In genomic region chr4:9065981-9066815, GRCm38 (mm10) we compare ENCODE assay signal across 19 mouse cellular contexts.
DNase-seq lines count a peak whose midpoint lies in the region; ATAC-seq lines count a peak whose summit lies in the region.
"Had no signal": no experiment of that assay in that cellular context is flagged by ENCODE, and none has a peak within 500 bp of the region (broad histone marks: within the 10 kb centered on the region; RNA-seq: fewer than 3 reads in every experiment).

No protein-coding gene starts in this region.

- WGBS in hindbrain, embryonic 16.5 days = 60% methylated on average over 10 of the region's 10 CpGs
- WGBS in hindbrain, embryonic 11.5 days = 70% methylated on average over 10 of the region's 10 CpGs
- 60% methylated on average over 10 of the region's 10 CpGs for WGBS in kidney, embryonic 14.5 days

- no peak overlapping the region for H3K4me3 ChIP-seq in hindbrain, embryonic 16.5 days (ENCODE audit: low read length)
- H3K4me3 ChIP-seq in hindbrain, embryonic 11.5 days (ENCODE audit: low read depth, low read length) = no peak overlapping the region
- H3K4me3 ChIP-seq in kidney, embryonic 14.5 days (ENCODE audit: low read length) = no peak overlapping the region
- H3K4me3 ChIP-seq: embryonic facial prominence, embryonic 13.5 days; forebrain, embryonic 13.5 days; hindbrain, embryonic 13.5 days; limb, embryonic 12.5 days; midbrain, embryonic 15.5 days; neural tube, embryonic 13.5 days had no signal

- no peak overlapping the region for H3K4me2 ChIP-seq in hindbrain, embryonic 16.5 days (ENCODE audit: low read length)
- no peak overlapping the region for H3K4me2 ChIP-seq in hindbrain, embryonic 11.5 days (replicated peaks; ENCODE audit: low read depth, low read length)
- H3K4me2 ChIP-seq in kidney, embryonic 14.5 days (replicated peaks; ENCODE audit: low read depth, low read length) = no peak overlapping the region
- H3K4me2 ChIP-seq: embryonic facial prominence, embryonic 13.5 days; forebrain, embryonic 13.5 days; heart, embryonic 11.5 days; hindbrain, embryonic 13.5 days; limb, embryonic 12.5 days; midbrain, embryonic 15.5 days; neural tube, embryonic 13.5 days had no signal

- no peaks in the 10 kb centered on the region for H3K36me3 ChIP-seq in hindbrain, embryonic 16.5 days (ENCODE audit: control insufficient read depth, insufficient read depth, low read length)
- no peaks in the 10 kb centered on the region for H3K36me3 ChIP-seq in hindbrain, embryonic 11.5 days (ENCODE audit: control insufficient read depth, insufficient read depth, low read length)
- H3K36me3 ChIP-seq in kidney, embryonic 14.5 days (ENCODE audit: control insufficient read depth, insufficient read depth, low read length) = no peaks in the 10 kb centered on the region
- H3K36me3 ChIP-seq: embryonic facial prominence, embryonic 13.5 days; hindbrain, embryonic 13.5 days; limb, embryonic 12.5 days; midbrain, embryonic 15.5 days; neural tube, embryonic 13.5 days had no signal

- no peak overlapping the region for H3K9ac ChIP-seq in hindbrain, embryonic 16.5 days (ENCODE audit: low read depth, low read length)
- no peak overlapping the region for H3K9ac ChIP-seq in hindbrain, embryonic 11.5 days (ENCODE audit: low read depth, low read length)
- no peak overlapping the region for H3K9ac ChIP-seq in kidney, embryonic 14.5 days (ENCODE audit: low read depth, low read length)
- H3K9ac ChIP-seq: embryonic facial prominence, embryonic 13.5 days; forebrain, embryonic 13.5 days; hindbrain, embryonic 13.5 days; limb, embryonic 12.5 days; midbrain, embryonic 15.5 days; neural tube, embryonic 13.5 days had no signal

- H3K9me3 ChIP-seq in hindbrain, embryonic 16.5 days (ENCODE audit: control insufficient read depth, low read length) = no peaks in the 10 kb centered on the region
- no peaks in the 10 kb centered on the region for H3K9me3 ChIP-seq in hindbrain, embryonic 11.5 days (ENCODE audit: control insufficient read depth, low read length)
- H3K9me3 ChIP-seq in kidney, embryonic 14.5 days (ENCODE audit: control insufficient read depth, low read length) = no peaks in the 10 kb centered on the region
- H3K9me3 ChIP-seq: embryonic facial prominence, embryonic 13.5 days; forebrain, embryonic 13.5 days; hindbrain, embryonic 13.5 days; limb, embryonic 12.5 days; midbrain, embryonic 15.5 days; neural tube, embryonic 13.5 days had no signal

- peaks cover 2% of the 10 kb centered on the region; the same call in 1 of the 2 replicates for H3K4me1 ChIP-seq in hindbrain, embryonic 16.5 days (ENCODE audit: control insufficient read depth, insufficient read depth, low read depth, low read length)
- H3K4me1 ChIP-seq in hindbrain, embryonic 11.5 days (replicated peaks; ENCODE audit: control insufficient read depth, insufficient read depth, low read length) = no peaks in the 10 kb centered on the region
- no peaks in the 10 kb centered on the region for H3K4me1 ChIP-seq in kidney, embryonic 14.5 days (ENCODE audit: control insufficient read depth, insufficient read depth, low read length)
- H3K4me1 ChIP-seq: embryonic facial prominence, embryonic 13.5 days; hindbrain, embryonic 13.5 days; limb, embryonic 12.5 days; midbrain, embryonic 15.5 days; neural tube, embryonic 13.5 days had no signal

- H3K27ac ChIP-seq in hindbrain, embryonic 16.5 days (ENCODE audit: low read depth, low read length) = peak overlapping the region; percentile 44; the same call in 1 of the 2 replicates
- no peak overlapping the region for H3K27ac ChIP-seq in hindbrain, embryonic 11.5 days (ENCODE audit: low read depth, low read length)
- H3K27ac ChIP-seq in kidney, embryonic 14.5 days (ENCODE audit: low read depth, low read length) = no peak overlapping the region
- H3K27ac ChIP-seq: embryonic facial prominence, embryonic 13.5 days; forebrain, embryonic 13.5 days; hindbrain, embryonic 13.5 days; limb, embryonic 12.5 days; midbrain, embryonic 15.5 days; neural tube, embryonic 13.5 days had no signal

- ATAC-seq in hindbrain, embryonic 16.5 days = peak; percentile 42; the same call in 1 of the 2 replicates
- ATAC-seq in hindbrain, embryonic 11.5 days (ENCODE audit: low FRiP score) = no peak
- no peak for ATAC-seq in kidney, embryonic 14.5 days (ENCODE audit: low FRiP score, low TSS enrichment)
- ATAC-seq: forebrain, embryonic 13.5 days; midbrain, embryonic 15.5 days had no signal

- DNase-seq in hindbrain, embryonic 11.5 days (ENCODE audit: low spot score) = no peak
- peak; percentile 61 for DNase-seq in CD4-positive helper T cell, adult 2 months (ENCODE audit: low read depth, low spot score)
- peak; percentile 83 for DNase-seq in Muller cell, postnatal 12 days (ENCODE audit: inconsistent ontology term)
- DNase-seq in layer of hippocampus, postnatal 10 days (ENCODE audit: low spot score in 2 of 2) = peak; percentile 18 to 21
- DNase-seq in left cerebral cortex, adult 11 months (ENCODE audit: low spot score) = no peak
- DNase-seq: adrenal gland, adult 2 months; cerebellum, postnatal 25 days; kidney, adult 9 months; lung, postnatal 4 days; thymus, adult 2 months had no signal

- no peaks in the 10 kb centered on the region for H3K27me3 ChIP-seq in hindbrain, embryonic 16.5 days (replicated peaks; ENCODE audit: control insufficient read depth, insufficient read depth, low read length)
- H3K27me3 ChIP-seq in hindbrain, embryonic 11.5 days (ENCODE audit: control insufficient read depth, insufficient read depth, low read length) = no peaks in the 10 kb centered on the region
- H3K27me3 ChIP-seq in kidney, embryonic 14.5 days (ENCODE audit: control insufficient read depth, insufficient read depth, low read length) = no peaks in the 10 kb centered on the region
- H3K27me3 ChIP-seq: embryonic facial prominence, embryonic 13.5 days; forebrain, embryonic 13.5 days; hindbrain, embryonic 13.5 days; limb, embryonic 12.5 days; midbrain, embryonic 15.5 days; neural tube, embryonic 13.5 days had no signal

Comparison
In these comparisons a context has a peak if more than half of its experiments do, and no peak if none do; other contexts are left out.
1. DNase-seq: peak in CD4-positive helper T cell, adult 2 months (single experiment), Muller cell, postnatal 12 days (single experiment) and layer of hippocampus, postnatal 10 days (2 of 2); none in hindbrain, embryonic 11.5 days (single experiment) and left cerebral cortex, adult 11 months (single experiment).